Mouse (Mus musculus): Measurements from ENCODE around the gene Slc28a3.
A peak's percentile ranks its signal among the peaks of the same experiment; 100 is the strongest.

Gene Slc28a3

GRCm38 (mm10) chr13:58560497-58561138 lies 50.1 kb downstream of the Slc28a3 start:
- DNase-seq (ENCODE audit: low spot score): no peak

GRCm38 (mm10) chr13:58558216-58558615 lies 52.5 kb downstream of the Slc28a3 start:
- no peak for DNase-seq (ENCODE audit: low spot score)

GRCm38 (mm10) chr13:58556018-58556417 lies 54.7 kb downstream of the Slc28a3 start:
- no peak for DNase-seq (ENCODE audit: low spot score)

GRCm38 (mm10) chr13:58555561-58555960 lies 55.1 kb downstream of the Slc28a3 start:
- DNase-seq (ENCODE audit: low spot score): no peak

GRCm38 (mm10) chr13:58551924-58552323 lies 58.8 kb downstream of the Slc28a3 start:
- DNase-seq (ENCODE audit: low spot score): no peak

- DNase-seq (ENCODE audit: low spot score): no peak
Observed at GRCm38 (mm10) chr13:58547570-58547969, 63.1 kb downstream of the Slc28a3 start.

- DNase-seq (ENCODE audit: low spot score): no peak
Observed at GRCm38 (mm10) chr13:58543688-58544408, 66.8 kb downstream of the Slc28a3 start.

- peak; percentile 85 for DNase-seq (ENCODE audit: low spot score)
Observed at GRCm38 (mm10) chr13:58543066-58543465, 67.6 kb downstream of the Slc28a3 start.

GRCm38 (mm10) chr13:58542601-58543041 lies 68.1 kb downstream of the Slc28a3 start:
- DNase-seq (ENCODE audit: low spot score): no peak

- no peak for DNase-seq (ENCODE audit: low spot score)
Observed at GRCm38 (mm10) chr13:58542167-58542566, 68.5 kb downstream of the Slc28a3 start.

GRCm38 (mm10) chr13:58541620-58542019 lies 69.1 kb downstream of the Slc28a3 start:
- no peak for DNase-seq (ENCODE audit: low spot score)

GRCm38 (mm10) chr13:58538966-58539365 lies 71.7 kb downstream of the Slc28a3 start:
- no peak for DNase-seq (ENCODE audit: low spot score)

GRCm38 (mm10) chr13:58538366-58538765 lies 72.3 kb downstream of the Slc28a3 start:
- no peak for DNase-seq (ENCODE audit: low spot score)

GRCm38 (mm10) chr13:58537916-58538233 lies 72.8 kb downstream of the Slc28a3 start:
- no peak for DNase-seq (ENCODE audit: low spot score)

GRCm38 (mm10) chr13:58537232-58537915 lies 73.3 kb downstream of the Slc28a3 start:
- no peak for DNase-seq (ENCODE audit: low spot score)

- no peak for DNase-seq (ENCODE audit: low spot score)
Observed at GRCm38 (mm10) chr13:58536466-58537231, 74.0 kb downstream of the Slc28a3 start.

GRCm38 (mm10) chr13:58535321-58535720 lies 75.4 kb downstream of the Slc28a3 start:
- DNase-seq (ENCODE audit: low spot score): no peak

- no peak for DNase-seq (ENCODE audit: low spot score)
Observed at GRCm38 (mm10) chr13:58534861-58535260, 75.8 kb downstream of the Slc28a3 start.

GRCm38 (mm10) chr13:58534216-58534841 lies 76.3 kb downstream of the Slc28a3 start:
- DNase-seq (ENCODE audit: low spot score): peak; percentile 18

- DNase-seq (ENCODE audit: low spot score): no peak
Observed at GRCm38 (mm10) chr13:58524581-58524980, 86.1 kb downstream of the Slc28a3 start.

GRCm38 (mm10) chr13:58523761-58524117 lies 86.9 kb downstream of the Slc28a3 start:
- DNase-seq (ENCODE audit: low spot score): no peak

All from urinary bladder, postnatal 25 days (tissue).